ENCODE assay signal across 15 mouse cellular contexts in the genomic region with DNA sequence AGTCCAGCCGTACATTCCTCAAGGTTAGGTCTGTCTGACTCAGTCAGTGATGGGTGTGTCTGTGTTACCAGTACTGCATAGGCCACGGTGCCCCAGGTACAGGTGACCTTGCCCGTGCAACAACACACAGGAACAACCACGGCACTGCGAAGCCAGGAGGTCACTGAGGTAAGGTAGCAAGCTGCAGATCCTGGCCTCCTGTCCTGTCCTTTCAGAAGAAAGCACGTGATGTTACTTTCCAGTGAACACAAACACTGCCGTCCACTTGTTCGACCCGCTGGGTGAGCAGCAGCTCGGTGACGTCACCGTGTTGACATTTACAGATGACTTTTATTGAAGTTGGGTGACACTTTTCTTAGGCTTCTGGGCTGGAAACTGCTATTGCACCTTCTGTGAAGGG. TPM values are rescaled to one million over a fixed set of nuclear protein-coding genes. Genes with fewer than 3 reads are reported as not detected.
DNase-seq lines count a peak whose midpoint lies in the region; ATAC-seq lines count a peak whose summit lies in the region.
"Had no signal": no experiment of that assay in that cellular context is flagged by ENCODE, and none has a peak within 500 bp of the region (broad histone marks: within the 10 kb centered on the region; RNA-seq: fewer than 3 reads in every experiment).

No protein-coding gene starts in this region.

- no peak overlapping the region for H3K4me3 ChIP-seq in liver, embryonic 16.5 days (ENCODE audit: low read depth, low read length)
- H3K4me3 ChIP-seq: embryonic facial prominence, embryonic 15.5 days; heart, embryonic 13.5 days; neural tube, embryonic 12.5 days had no signal

- DNase-seq in adrenal gland, adult (ENCODE audit: inconsistent age in 2 of 2, low spot score in 1 of 2), result peak; percentile 56 to 81
- no peak for DNase-seq in adrenal gland, postnatal 14 days
- peak; percentile 66 for DNase-seq in urinary bladder, postnatal 14 days (ENCODE audit: low spot score)
- DNase-seq in urinary bladder, postnatal 4 days (ENCODE audit: low spot score in 2 of 2), result no peak
- peak; percentile 46 to 55 for DNase-seq in urinary bladder, postnatal 36 days (ENCODE audit: low spot score in 2 of 2)
- no peak for DNase-seq in left cerebral cortex, postnatal 10 days (ENCODE audit: extremely low spot score in 1 of 2, low spot score in 2 of 2)
- DNase-seq: cerebellum, postnatal 10 days; right cerebral cortex, postnatal 14 days had no signal

- no peaks in the 10 kb centered on the region for H3K36me3 ChIP-seq in liver, embryonic 16.5 days (ENCODE audit: control insufficient read depth, insufficient read depth)
- H3K36me3 ChIP-seq: embryonic facial prominence, embryonic 15.5 days; G1E; heart, embryonic 13.5 days; neural tube, embryonic 12.5 days had no signal

- H3K27me3 ChIP-seq in liver, embryonic 16.5 days (ENCODE audit: control insufficient read depth, insufficient read depth, low read depth, low read length), result no peaks in the 10 kb centered on the region
- H3K27me3 ChIP-seq: embryonic facial prominence, embryonic 15.5 days; heart, embryonic 13.5 days; neural tube, embryonic 12.5 days had no signal

- ATAC-seq in liver, embryonic 16.5 days (ENCODE audit: low read depth), result peak; percentile 81
- no peak for ATAC-seq in activated CD4-positive, CD25-positive, alpha-beta regulatory T cell, adult 4 months

- H3K9ac ChIP-seq in liver, embryonic 16.5 days (ENCODE audit: low read depth, low read length), result no peak overlapping the region
- H3K9ac ChIP-seq: embryonic facial prominence, embryonic 15.5 days; heart, embryonic 13.5 days; neural tube, embryonic 12.5 days had no signal

- WGBS in liver, embryonic 16.5 days (ENCODE audit: insufficient replicate concordance), result 64% methylated on average over 12 of the region's 12 CpGs

- peaks cover 8% of the 10 kb centered on the region for H3K4me1 ChIP-seq in liver, embryonic 16.5 days (ENCODE audit: control insufficient read depth, low read depth, low read length)
- H3K4me1 ChIP-seq: neural tube, embryonic 12.5 days had no signal

- H3K4me2 ChIP-seq in liver, embryonic 16.5 days (ENCODE audit: low read depth, low read length), result no peak overlapping the region
- H3K4me2 ChIP-seq: embryonic facial prominence, embryonic 15.5 days; heart, embryonic 13.5 days; midbrain, embryonic 11.5 days; neural tube, embryonic 12.5 days had no signal

- intact Hi-C loops in left cerebral cortex, postnatal 10 days (cut with DNase I), result loop anchor here (10.0 kb wide), 1 partner anchor 307 kb away; no protein-coding TSS in a partner anchor

- H3K27ac ChIP-seq in liver, embryonic 16.5 days (ENCODE audit: low read length), result no peak overlapping the region
- H3K27ac ChIP-seq: embryonic facial prominence, embryonic 15.5 days; heart, embryonic 13.5 days; neural tube, embryonic 12.5 days had no signal

- no peaks in the 10 kb centered on the region for H3K9me3 ChIP-seq in liver, embryonic 16.5 days (replicated peaks; ENCODE audit: control insufficient read depth, low read length)
- H3K9me3 ChIP-seq: embryonic facial prominence, embryonic 15.5 days; G1E; heart, embryonic 13.5 days; neural tube, embryonic 12.5 days had no signal

RNA-seq across cellular contexts. Expression of a gene that starts 47.2 kb away (rescaled TPM):
- total RNA-seq in adrenal gland, postnatal 14 days (2021), result 78.0 and 79.5 TPM in 2 replicates
- 29.1 and 33.6 TPM in 2 replicates for polyA plus RNA-seq in liver, embryonic 16.5 days (2015; fragmentation: Nextera tagmentation; extraction: Ambion mirVana)
- under 1 TPM in 1 of 2 experiments, not detected in 1; 0.09 TPM for polyA plus RNA-seq in activated CD4-positive, CD25-positive, alpha-beta regulatory T cell, adult 4 months (2017; shearing (Covaris generic))
- total RNA-seq in left cerebral cortex, postnatal 10 days (2021), result 10 to 100 TPM; 34.0 to 43.9 TPM
- polyA plus RNA-seq: G1E had no signal

Comparison
In these comparisons a context has a peak if more than half of its experiments do, and no peak if none do; other contexts are left out.
1. DNase-seq: peak in adrenal gland, adult (2 of 2), urinary bladder, postnatal 14 days (single experiment) and urinary bladder, postnatal 36 days (2 of 2); none in adrenal gland, postnatal 14 days (single experiment), urinary bladder, postnatal 4 days (0 of 2) and left cerebral cortex, postnatal 10 days (0 of 2).